In genomic region chr4:152886773-152887172, GRCm38 (mm10) we compare ENCODE assay signal across 18 mouse cellular contexts.
DNase-seq lines count a peak whose midpoint lies in the region; ATAC-seq and TF ChIP-seq lines count a peak whose summit lies in the region.
"Had no signal": no experiment of that assay in that cellular context is flagged by ENCODE, and none has a peak within 500 bp of the region (broad histone marks: within the 10 kb centered on the region; RNA-seq: fewer than 3 reads in every experiment).

No protein-coding gene starts in this region.

- H3K27me3 ChIP-seq in heart, embryonic 11.5 days (ENCODE audit: control insufficient read depth, insufficient read depth, low read length), result no peaks in the 10 kb centered on the region
- no peaks in the 10 kb centered on the region for H3K27me3 ChIP-seq in heart, adult 2 months (ENCODE audit: control insufficient read depth, insufficient read depth, low read length)
- H3K27me3 ChIP-seq in liver, embryonic 14.5 days (ENCODE audit: control insufficient read depth, insufficient read depth, low read length), result no peaks in the 10 kb centered on the region
- no peaks in the 10 kb centered on the region for H3K27me3 ChIP-seq in forebrain, embryonic 11.5 days (ENCODE audit: control insufficient read depth, insufficient read depth, low read length)
- no peaks in the 10 kb centered on the region for H3K27me3 ChIP-seq in midbrain, embryonic 10.5 days (ENCODE audit: low read depth, poor library complexity, severe bottlenecking)
- H3K27me3 ChIP-seq: forebrain, embryonic 13.5 days; limb, embryonic 12.5 days; neural tube, embryonic 13.5 days had no signal

- no peak for TF ChIP-seq POLR2A in heart, adult 2 months (IDR thresholded peaks at IDR 0.05; ENCODE audit: insufficient read depth, low read depth, low read length)

- no peak for DNase-seq in heart, adult 2 months
- peak; percentile 66 for DNase-seq in ES-CJ7 (ENCODE audit: low read depth, low spot score)
- peak; percentile 68 for DNase-seq in c-Kit-positive CD71-positive TER-119-positive erythroid progenitor cells, embryonic 14.5 days (ENCODE audit: low spot score)
- DNase-seq in liver, embryonic 14.5 days (ENCODE audit: low read depth in 3 of 3, low spot score in 3 of 3), result peak in 2 of 3 experiments; percentile 75 to 76
- no peak for DNase-seq in forebrain, embryonic 11.5 days (ENCODE audit: low spot score)
- DNase-seq in midbrain, embryonic 10.5 days (ENCODE audit: low spot score), result no peak
- no peak for DNase-seq in layer of hippocampus, adult 9-10 months (ENCODE audit: low spot score)
- DNase-seq: adrenal gland, adult 8-10 months; B cell, adult 2 months; gastrocnemius, postnatal 25 days; heart, postnatal 36 days; kidney, postnatal 14 days; thymus, adult 2 months had no signal

- 54% methylated on average over 9 of the region's 9 CpGs for WGBS in heart, embryonic 11.5 days (ENCODE audit: insufficient replicate concordance)
- 50% methylated on average over 9 of the region's 9 CpGs for WGBS in heart, adult 2 months
- 52% methylated on average over 9 of the region's 9 CpGs for WGBS in liver, embryonic 14.5 days (ENCODE audit: insufficient replicate concordance)
- WGBS in forebrain, embryonic 11.5 days, result 72% methylated on average over 9 of the region's 9 CpGs
- 79% methylated on average over 9 of the region's 9 CpGs for whole genome bisulfite sequencing in midbrain, embryonic 10.5 days

- H3K27ac ChIP-seq in heart, embryonic 11.5 days (ENCODE audit: low read depth, low read length), result no peak overlapping the region
- H3K27ac ChIP-seq in heart, adult 2 months, result no peak overlapping the region
- H3K27ac ChIP-seq in liver, embryonic 14.5 days, result no peak overlapping the region
- H3K27ac ChIP-seq in forebrain, embryonic 11.5 days (ENCODE audit: low read depth, low read length), result no peak overlapping the region
- no peak overlapping the region for H3K27ac ChIP-seq in midbrain, embryonic 10.5 days (replicated peaks)
- H3K27ac ChIP-seq: forebrain, embryonic 13.5 days; limb, embryonic 12.5 days; neural tube, embryonic 13.5 days had no signal

- intact Hi-C loops in heart, adult 2 months (cut with DNase I), result no loop called here

- no peak for TF ChIP-seq EP300 in heart, adult 2 months (IDR thresholded peaks at IDR 0.05; ENCODE audit: insufficient read depth, low read depth, low read length)
- TF ChIP-seq EP300 in liver, embryonic 14.5 days (IDR thresholded peaks at IDR 0.05; ENCODE audit: low read depth), result no peak

- ATAC-seq in heart, embryonic 11.5 days (replicated peaks; ENCODE audit: insufficient number of reproducible peaks, low FRiP score, low TSS enrichment), result peak; percentile 89
- peak; percentile 47; the same call in 1 of the 2 replicates for ATAC-seq in liver, embryonic 14.5 days (ENCODE audit: insufficient read depth)
- ATAC-seq in forebrain, embryonic 11.5 days (replicated peaks; ENCODE audit: low FRiP score), result no peak
- ATAC-seq: forebrain, embryonic 13.5 days; intestine, postnatal 0 days had no signal

- peak overlapping the region; percentile 23; the same call in 1 of the 2 replicates for H3K4me2 ChIP-seq in heart, embryonic 11.5 days
- no peak overlapping the region for H3K4me2 ChIP-seq in liver, embryonic 14.5 days (ENCODE audit: low read depth)
- H3K4me2 ChIP-seq in forebrain, embryonic 11.5 days (ENCODE audit: low read depth, low read length, severe bottlenecking), result no peak overlapping the region
- H3K4me2 ChIP-seq: forebrain, embryonic 13.5 days; limb, embryonic 12.5 days; neural tube, embryonic 13.5 days had no signal

- H3K9ac ChIP-seq in heart, embryonic 11.5 days (ENCODE audit: low read depth, low read length), result no peak overlapping the region
- H3K9ac ChIP-seq in heart, adult 2 months (ENCODE audit: low read depth, low read length), result no peak overlapping the region
- no peak overlapping the region for H3K9ac ChIP-seq in liver, embryonic 14.5 days (replicated peaks)
- H3K9ac ChIP-seq in forebrain, embryonic 11.5 days (ENCODE audit: low read length), result no peak overlapping the region
- H3K9ac ChIP-seq: forebrain, embryonic 13.5 days; limb, embryonic 12.5 days; neural tube, embryonic 13.5 days had no signal

- H3K79me2 ChIP-seq in heart, adult 2 months (replicated peaks; ENCODE audit: control insufficient read depth, insufficient read depth, low read length), result no peaks in the 10 kb centered on the region

- H3K9me3 ChIP-seq in heart, embryonic 11.5 days (replicated peaks; ENCODE audit: control insufficient read depth, low read length), result peaks cover 2% of the 10 kb centered on the region; the same call in 1 of the 2 replicates
- H3K9me3 ChIP-seq in liver, embryonic 14.5 days (ENCODE audit: control insufficient read depth, low read length), result no peaks in the 10 kb centered on the region; the same call in 1 of the 2 replicates
- H3K9me3 ChIP-seq in forebrain, embryonic 11.5 days (ENCODE audit: control insufficient read depth, low read length), result no peaks in the 10 kb centered on the region
- 0 out of 2 replicates have a peak, but pooled peaks cover 4% of the 10 kb centered on the region for H3K9me3 ChIP-seq in midbrain, embryonic 10.5 days (replicated peaks)
- H3K9me3 ChIP-seq: forebrain, embryonic 13.5 days; limb, embryonic 12.5 days had no signal

- H3K4me1 ChIP-seq in heart, embryonic 11.5 days (ENCODE audit: control insufficient read depth, insufficient read depth, low read length), result no peaks in the 10 kb centered on the region
- no peaks in the 10 kb centered on the region for H3K4me1 ChIP-seq in heart, adult 2 months (ENCODE audit: control insufficient read depth, insufficient read depth, low read length)
- no peaks in the 10 kb centered on the region for H3K4me1 ChIP-seq in liver, embryonic 14.5 days (replicated peaks; ENCODE audit: control insufficient read depth in 2 of 2, insufficient read depth in 2 of 2, low read length in 1 of 2)
- no peaks in the 10 kb centered on the region for H3K4me1 ChIP-seq in forebrain, embryonic 11.5 days (replicated peaks; ENCODE audit: control insufficient read depth, insufficient read depth, low read length)
- H3K4me1 ChIP-seq in midbrain, embryonic 10.5 days, result peaks cover 15% of the 10 kb centered on the region
- H3K4me1 ChIP-seq: forebrain, embryonic 13.5 days; limb, embryonic 12.5 days had no signal

- peak overlapping the region; percentile 14; the same call in 1 of the 2 replicates for H3K4me3 ChIP-seq in heart, embryonic 11.5 days (ENCODE audit: low read depth, low read length)
- no peak overlapping the region for H3K4me3 ChIP-seq in heart, adult 2 months
- H3K4me3 ChIP-seq in liver, embryonic 14.5 days (ENCODE audit: insufficient read depth in 1 of 2, low read depth in 2 of 2, low read length in 2 of 2), result no peak overlapping the region
- H3K4me3 ChIP-seq in forebrain, embryonic 11.5 days (ENCODE audit: low read depth, low read length), result no peak overlapping the region
- H3K4me3 ChIP-seq in midbrain, embryonic 10.5 days, result no peak overlapping the region
- H3K4me3 ChIP-seq: forebrain, embryonic 13.5 days; limb, embryonic 12.5 days; neural tube, embryonic 13.5 days had no signal

- H3K36me3 ChIP-seq in heart, embryonic 11.5 days (ENCODE audit: control insufficient read depth, insufficient read depth, low read length), result no peaks in the 10 kb centered on the region
- no peaks in the 10 kb centered on the region for H3K36me3 ChIP-seq in heart, adult 2 months (ENCODE audit: control insufficient read depth, insufficient read depth, low read length)
- no peaks in the 10 kb centered on the region for H3K36me3 ChIP-seq in liver, embryonic 14.5 days (replicated peaks; ENCODE audit: control insufficient read depth, insufficient read depth, low read depth)
- no peaks in the 10 kb centered on the region for H3K36me3 ChIP-seq in forebrain, embryonic 11.5 days (ENCODE audit: control insufficient read depth, insufficient read depth, low read length)
- no peaks in the 10 kb centered on the region for H3K36me3 ChIP-seq in midbrain, embryonic 10.5 days
- H3K36me3 ChIP-seq: limb, embryonic 12.5 days; neural tube, embryonic 13.5 days had no signal

- no peak for TF ChIP-seq CTCF in heart, adult 2 months (IDR thresholded peaks at IDR 0.05)
- no peak for TF ChIP-seq CTCF in liver, embryonic 14.5 days (IDR thresholded peaks at IDR 0.05; ENCODE audit: low read depth)

Comparison
In these comparisons a context has a peak if more than half of its experiments do, and no peak if none do; other contexts are left out.
1. DNase-seq: peak in ES-CJ7 (single experiment), c-Kit-positive CD71-positive TER-119-positive erythroid progenitor cells, embryonic 14.5 days (single experiment) and liver, embryonic 14.5 days (2 of 3); none in heart, adult 2 months (0 of 2), forebrain, embryonic 11.5 days (single experiment), midbrain, embryonic 10.5 days (single experiment) and layer of hippocampus, adult 9-10 months (single experiment).